Mouse (Mus musculus): ENCODE data around the gene Rb1. TPM values are rescaled to one million over a fixed set of nuclear protein-coding genes. Genes with fewer than 3 reads are reported as not detected.

Gene Rb1
- polyA plus RNA-seq, 1 experiment from 2014 or later, result 18.0 TPM

DNA sequence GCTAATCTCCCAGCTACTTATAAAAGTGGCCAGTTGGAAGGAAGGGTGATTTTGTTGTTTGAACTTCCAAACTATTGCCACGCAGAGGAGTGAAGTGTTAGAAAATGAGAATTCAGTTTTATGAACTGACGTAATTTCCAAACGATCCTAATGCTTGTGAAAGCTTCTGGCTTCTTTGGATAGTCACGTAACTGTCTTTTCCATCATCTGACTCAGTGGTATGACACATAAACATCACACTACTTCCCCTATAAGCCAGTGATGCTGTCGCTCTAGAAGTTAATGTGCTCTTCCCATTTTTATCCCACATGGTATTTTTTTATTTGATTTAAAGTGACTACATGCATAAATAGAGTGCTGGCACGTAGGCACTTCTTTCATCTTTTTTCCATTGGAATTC lies 157.0 kb downstream of the Rb1 start:
- Histone ChIP-seq H3K4me1 (0 out of 2 replicates have a peak, but pooled peaks cover 2% of the 10 kb centered on the region), H3K9me3 (no peaks in the 10 kb centered on the region), H3K36me3 (peaks cover 81% of the 10 kb centered on the region), H3K27me3 (no peaks in the 10 kb centered on the region), H3K4me3 (no peak overlapping the region), H3K27ac (no peak overlapping the region), H3K4me2 (no peak overlapping the region), H3K9ac (no peak overlapping the region)
- 78% methylated on average over 6 of the region's 6 CpGs for WGBS
- ATAC-seq (ENCODE audit: insufficient number of reproducible peaks, low FRiP score, low TSS enrichment, low read depth), result no peak

DNA sequence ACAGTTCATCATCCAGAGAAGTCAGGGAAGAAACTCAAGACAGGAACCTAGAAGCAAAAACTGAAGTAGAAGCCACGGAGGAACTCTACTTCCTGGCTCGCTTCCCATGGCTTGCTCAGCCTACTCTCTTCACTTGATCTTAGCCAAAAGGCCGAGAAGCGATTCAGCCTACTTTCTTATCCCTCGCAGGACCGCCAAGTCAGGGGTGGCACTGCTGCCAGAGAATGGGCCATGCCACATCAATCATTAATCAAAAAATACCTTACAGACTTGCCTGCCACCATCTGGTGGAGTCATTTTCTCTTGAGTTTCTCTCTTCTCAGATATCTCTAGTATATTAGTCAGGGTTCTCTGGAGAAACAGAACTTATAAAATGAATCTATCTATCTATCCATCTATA lies 160.5 kb downstream of the Rb1 start:
- no peak for ATAC-seq (ENCODE audit: insufficient number of reproducible peaks, low FRiP score, low TSS enrichment, low read depth)
- Histone ChIP-seq H3K9me3 (no peaks in the 10 kb centered on the region), H3K27me3 (no peaks in the 10 kb centered on the region), H3K4me2 (no peak overlapping the region), H3K9ac (no peak overlapping the region), H3K4me1 (0 out of 2 replicates have a peak, but pooled peaks cover 3% of the 10 kb centered on the region), H3K4me3 (no peak overlapping the region), H3K27ac (no peak overlapping the region), H3K36me3 (peaks cover 76% of the 10 kb centered on the region)
- 86% methylated on average over 6 of the region's 6 CpGs for WGBS

- no peak for ATAC-seq (ENCODE audit: insufficient number of reproducible peaks, low FRiP score, low TSS enrichment, low read depth)
- H3K27ac ChIP-seq, result no peak overlapping the region
- no peak overlapping the region for H3K9ac ChIP-seq
- H3K9me3 ChIP-seq, result no peaks in the 10 kb centered on the region
- H3K27me3 ChIP-seq, result no peaks in the 10 kb centered on the region
- WGBS, result 91% methylated on average over 10 of the region's 10 CpGs
- no peak overlapping the region for H3K4me2 ChIP-seq
- H3K36me3 ChIP-seq, result peaks cover 84% of the 10 kb centered on the region
- 0 out of 2 replicates have a peak, but pooled peaks cover 3% of the 10 kb centered on the region for H3K4me1 ChIP-seq
- H3K4me3 ChIP-seq, result no peak overlapping the region
These were observed 162.1 kb downstream of the Rb1 start for GRCm38 (mm10) chr14:73163363-73163998.

- Histone ChIP-seq H3K27me3 (no peaks in the 10 kb centered on the region), H3K36me3 (peaks cover 80% of the 10 kb centered on the region), H3K27ac (no peak overlapping the region), H3K9me3 (no peaks in the 10 kb centered on the region), H3K4me3 (no peak overlapping the region), H3K4me2 (no peak overlapping the region), H3K4me1 (0 out of 2 replicates have a peak, but pooled peaks cover 3% of the 10 kb centered on the region), H3K9ac (no peak overlapping the region)
- ATAC-seq (ENCODE audit: insufficient number of reproducible peaks, low FRiP score, low TSS enrichment, low read depth), result no peak
- WGBS, result 81% methylated on average over 13 of the region's 13 CpGs
These were observed 163.3 kb downstream of the Rb1 start for GRCm38 (mm10) chr14:73162192-73162800.

- Histone ChIP-seq H3K36me3 (peaks cover 81% of the 10 kb centered on the region), H3K27me3 (no peaks in the 10 kb centered on the region), H3K9ac (no peak overlapping the region), H3K4me2 (no peak overlapping the region), H3K27ac (no peak overlapping the region), H3K4me3 (no peak overlapping the region), H3K9me3 (no peaks in the 10 kb centered on the region), H3K4me1 (0 out of 2 replicates have a peak, but pooled peaks cover 3% of the 10 kb centered on the region)
- WGBS, result 88% methylated on average over 4 of the region's 5 CpGs
- ATAC-seq (ENCODE audit: insufficient number of reproducible peaks, low FRiP score, low TSS enrichment, low read depth), result no peak
These were observed 164.3 kb downstream of the Rb1 start for GRCm38 (mm10) chr14:73161303-73161702.

DNA sequence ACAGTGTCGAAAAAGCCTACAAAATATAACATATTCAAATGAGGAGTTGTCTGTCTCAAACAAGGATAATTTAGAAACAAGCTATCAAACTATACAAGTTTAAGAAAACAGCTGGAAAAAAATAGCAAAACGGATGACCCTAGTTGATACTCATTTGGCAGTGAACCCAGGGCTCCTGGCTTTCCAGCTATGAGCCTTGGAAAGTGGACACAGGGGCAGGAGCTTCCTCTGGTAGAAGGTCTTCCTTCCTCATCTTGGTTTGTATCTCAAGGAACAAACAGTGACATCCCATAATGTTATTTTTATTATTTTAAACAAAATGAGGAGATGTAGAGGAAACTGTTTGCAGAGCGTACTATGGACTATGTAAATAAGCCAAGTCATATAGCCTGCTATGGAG lies 177.5 kb downstream of the Rb1 start:
- Histone ChIP-seq H3K4me3 (no peak overlapping the region), H3K27ac (no peak overlapping the region), H3K27me3 (no peaks in the 10 kb centered on the region), H3K9ac (no peak overlapping the region), H3K4me1 (peaks cover 11% of the 10 kb centered on the region), H3K9me3 (no peaks in the 10 kb centered on the region), H3K4me2 (no peak overlapping the region), H3K36me3 (peaks cover 5% of the 10 kb centered on the region; the same call in 1 of the 2 replicates)
- 87% methylated on average over 3 of the region's 3 CpGs for WGBS
- no peak for ATAC-seq (ENCODE audit: insufficient number of reproducible peaks, low FRiP score, low TSS enrichment, low read depth)

DNA sequence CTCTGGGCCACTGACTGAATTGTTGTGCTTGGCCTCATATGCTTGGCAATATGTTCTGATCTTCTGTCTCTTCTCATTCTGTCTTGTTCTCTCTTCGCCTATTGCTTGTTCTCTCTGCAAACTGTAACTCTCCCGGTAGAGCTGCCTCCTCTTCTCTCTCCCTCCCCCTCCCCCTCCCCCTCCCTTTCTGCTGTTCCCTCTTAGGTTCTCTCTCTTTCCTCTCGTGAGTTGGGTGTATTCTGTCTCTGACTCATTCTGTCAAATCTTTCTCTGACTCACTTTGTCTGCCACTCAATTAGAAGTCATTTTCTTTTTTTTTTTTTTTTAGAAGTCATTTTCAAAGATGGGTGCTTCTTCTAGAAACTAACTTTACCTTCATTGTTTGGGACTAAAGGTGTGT lies 178.9 kb downstream of the Rb1 start:
- H3K4me3 ChIP-seq, result no peak overlapping the region
- ATAC-seq (ENCODE audit: insufficient number of reproducible peaks, low FRiP score, low TSS enrichment, low read depth), result no peak
- H3K27ac ChIP-seq, result no peak overlapping the region
- no peaks in the 10 kb centered on the region for H3K9me3 ChIP-seq
- H3K4me2 ChIP-seq, result no peak overlapping the region
- 67% methylated on average over 3 of the region's 3 CpGs for WGBS
- H3K36me3 ChIP-seq, result no peaks in the 10 kb centered on the region
- H3K4me1 ChIP-seq, result peaks cover 15% of the 10 kb centered on the region
- H3K27me3 ChIP-seq, result no peaks in the 10 kb centered on the region
- H3K9ac ChIP-seq, result no peak overlapping the region

DNA sequence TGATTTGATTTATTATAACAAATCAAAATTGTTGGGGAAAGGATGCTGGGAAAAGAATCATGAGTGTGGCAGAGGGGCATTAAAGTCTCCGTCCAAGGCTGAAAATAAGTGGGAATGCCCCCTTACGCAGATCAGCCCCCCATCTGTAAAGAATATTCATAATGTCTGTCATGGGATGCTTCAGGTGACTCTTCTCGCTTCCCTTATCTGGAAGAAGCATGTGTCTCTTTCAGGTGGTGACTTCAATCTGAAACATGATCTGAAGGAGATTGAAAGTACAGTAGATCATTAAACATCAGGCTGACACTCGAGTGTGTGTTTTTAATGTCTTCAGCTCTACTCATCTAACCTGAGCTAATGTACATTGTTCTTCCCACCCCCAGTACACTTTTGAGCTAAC lies 180.1 kb downstream of the Rb1 start:
- ATAC-seq (ENCODE audit: insufficient number of reproducible peaks, low FRiP score, low TSS enrichment, low read depth), result no peak
- Histone ChIP-seq H3K9me3 (no peaks in the 10 kb centered on the region), H3K9ac (no peak overlapping the region), H3K4me3 (no peak overlapping the region), H3K27me3 (no peaks in the 10 kb centered on the region), H3K36me3 (no peaks in the 10 kb centered on the region), H3K4me2 (no peak overlapping the region), H3K27ac (no peak overlapping the region), H3K4me1 (peaks cover 16% of the 10 kb centered on the region)
- WGBS, result 88% methylated on average over 4 of the region's 4 CpGs

- peaks cover 16% of the 10 kb centered on the region for H3K4me1 ChIP-seq
- H3K27me3 ChIP-seq, result no peaks in the 10 kb centered on the region
- no peak for ATAC-seq (ENCODE audit: insufficient number of reproducible peaks, low FRiP score, low TSS enrichment, low read depth)
- H3K9ac ChIP-seq, result peak overlapping the region; percentile 95
- no peaks in the 10 kb centered on the region for H3K36me3 ChIP-seq
- H3K27ac ChIP-seq, result peak overlapping the region; percentile 98
- peak overlapping the region; percentile 55 for H3K4me2 ChIP-seq
- no peaks in the 10 kb centered on the region for H3K9me3 ChIP-seq
- WGBS, result 36% methylated on average over 25 of the region's 25 CpGs
- H3K4me3 ChIP-seq, result peak overlapping the region; percentile 79
These were observed 181.8 kb downstream of the Rb1 start for GRCm38 (mm10) chr14:73143710-73144420.

DNA sequence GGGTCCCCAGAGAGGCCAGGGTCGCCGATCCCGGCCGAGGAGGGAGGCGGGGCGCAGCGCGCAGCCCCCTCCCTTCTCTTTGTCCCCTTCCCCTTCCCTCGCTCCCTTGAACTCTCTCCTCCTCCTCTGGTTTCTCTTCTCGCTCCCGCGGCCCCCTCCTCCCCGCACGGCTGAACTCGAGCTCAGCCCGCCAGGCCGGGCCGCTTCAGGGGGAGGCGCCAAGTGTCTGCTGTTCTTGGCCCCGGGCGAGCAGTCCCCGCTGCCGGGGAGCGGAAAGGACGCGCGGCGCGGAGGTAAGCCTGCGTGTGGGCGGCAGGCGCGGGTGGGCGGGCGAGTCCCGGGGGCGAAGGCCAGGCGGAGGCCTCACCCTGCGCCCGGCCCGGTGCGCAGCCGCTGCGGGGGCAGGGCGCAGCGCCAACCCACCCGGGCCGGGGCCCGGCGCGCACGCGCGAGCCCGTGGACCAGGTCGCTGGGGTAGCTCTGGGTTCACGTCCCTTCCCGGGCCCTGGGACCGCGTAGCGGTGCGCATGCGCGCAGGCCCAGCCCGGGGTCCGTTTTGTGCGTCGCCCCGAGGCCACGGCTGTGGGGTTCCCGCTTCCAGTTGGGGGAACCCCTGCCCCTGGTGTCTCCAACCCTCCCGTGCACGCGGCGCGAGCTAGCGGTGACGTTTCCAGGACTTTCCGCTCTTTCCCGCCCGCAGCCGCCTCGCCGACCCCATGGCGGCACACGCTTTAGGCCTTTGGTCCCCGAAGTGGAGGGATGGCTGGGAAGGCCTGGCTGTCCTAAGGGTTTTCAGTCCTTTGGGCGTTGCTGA lies 182.5 kb downstream of the Rb1 start:
- Histone ChIP-seq H3K4me3 (peak overlapping the region; percentile 79), H3K36me3 (no peaks in the 10 kb centered on the region), H3K4me1 (peaks cover 16% of the 10 kb centered on the region), H3K4me2 (peak overlapping the region; percentile 55), H3K27ac (peak overlapping the region; percentile 98), H3K27me3 (no peaks in the 10 kb centered on the region), H3K9ac (peak overlapping the region; percentile 95), H3K9me3 (no peaks in the 10 kb centered on the region)
- under 1% methylated on average over 67 of the region's 88 CpGs for WGBS
- peak; percentile 90 for ATAC-seq (ENCODE audit: insufficient number of reproducible peaks, low FRiP score, low TSS enrichment, low read depth)

GRCm38 (mm10) chr14:73142421-73142895 lies 183.2 kb downstream of the Rb1 start:
- peak overlapping the region; percentile 95 for H3K9ac ChIP-seq
- H3K27ac ChIP-seq, result peak overlapping the region; percentile 98
- peak overlapping the region; percentile 79 for H3K4me3 ChIP-seq
- H3K4me1 ChIP-seq, result peaks cover 16% of the 10 kb centered on the region
- under 1% methylated on average over 11 of the region's 11 CpGs for WGBS
- peak; percentile 30; the same call in 1 of the 2 replicates for ATAC-seq (ENCODE audit: insufficient number of reproducible peaks, low FRiP score, low TSS enrichment, low read depth)
- H3K4me2 ChIP-seq, result peak overlapping the region; percentile 55
- H3K27me3 ChIP-seq, result no peaks in the 10 kb centered on the region
- H3K36me3 ChIP-seq, result no peaks in the 10 kb centered on the region
- no peaks in the 10 kb centered on the region for H3K9me3 ChIP-seq
